Mouse (Mus musculus): ENCODE data around the gene Stra8.

DNA sequence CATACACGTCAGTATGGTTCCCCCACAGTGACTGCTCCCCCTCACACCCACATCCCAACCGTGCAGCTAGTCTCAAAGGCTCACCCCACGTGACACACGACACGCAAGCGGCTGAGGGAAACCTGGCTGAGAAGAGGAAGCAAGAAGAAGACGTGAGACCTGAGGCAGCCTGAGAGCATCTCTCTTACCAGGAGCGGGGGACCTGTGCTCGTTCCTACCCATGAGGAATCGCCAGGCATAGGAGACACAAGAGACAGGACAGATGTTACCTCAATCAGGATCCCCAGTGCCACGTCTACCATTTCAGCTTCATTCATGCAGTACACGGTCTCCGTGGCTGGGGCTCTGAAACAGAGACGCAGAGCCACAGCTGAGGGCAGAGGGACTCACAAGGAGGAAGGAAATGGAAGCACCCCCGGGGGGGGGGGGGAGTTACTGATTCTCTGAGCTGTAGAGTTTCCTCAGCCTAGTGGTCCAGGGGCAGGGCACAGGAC is 44.6 kb upstream of the Stra8 start:
- TF ChIP-seq CTCF (IDR thresholded peaks at IDR 0.05) = no peak
- no peak for TF ChIP-seq EP300 (IDR thresholded peaks at IDR 0.05)

Measured in lung, postnatal 0 days (tissue).